Mouse (Mus musculus) Patski (cell line): Measurements from ENCODE around the gene Col8a2. TPM values are rescaled to one million over a fixed set of nuclear protein-coding genes. Genes with fewer than 3 reads are reported as not detected.

Experiments used
- ATAC-seq: fragments of 100-300 bp; one replicate; pipeline ENCODE4 v1.8.0; 2021
- CTCF ChIA-PET: fragments of 350-600 bp; sonication (Branson Sonifier 250); formaldehyde crosslinking; loops from one replicate; lab custom pipeline; 2022; ENCODE audit warnings: inconsistent platforms; lab: Charles Lee
- POLR2A ChIA-PET: fragments of 350-600 bp; sonication (Branson Sonifier 250); formaldehyde crosslinking; loops from one replicate; lab custom pipeline; 2022; ENCODE audit warnings: antibody characterized with exemption, inconsistent platforms; lab: Charles Lee
- DNase-seq: peaks from one replicate; pipeline ENCODE4 v3.0.0-alpha.2; 2011; ENCODE audit warnings: low read depth, low spot score
- H3K27me3 ChIP-seq: fragments of 371-371 bp; one replicate; pipeline ENCODE4 v1.5.1; 2021
- CTCF ChIP-seq: fragments of 100-300 bp; IDR thresholded peaks from one replicate; pipeline ENCODE4 v1.5.1; 2021
- in situ Hi-C: fragments of 300-500 bp; cut with MboI; formaldehyde crosslinking; loops from 3 replicates; pipeline ENCODE4 v1.11.1; 2018; ENCODE audit warnings: low pct_unique_long_range_greater_than_20kb, mixed read lengths
- polyA plus RNA-seq: library from polyadenylated mRNA; unstranded; gene quantifications from one replicate; pipeline ENCODE4 v1.2.3, GENCODE M21; 2021

The Col8a2 gene
- polyA plus RNA-seq, 1 experiment from 2014 or later: 0.13 TPM

- ATAC-seq (no peak), DNase-seq (no peak)
- TF ChIP-seq CTCF: no peak
- CTCF ChIA-PET: interaction anchor here (1.0 to 2.3 kb wide), 4 partner anchors 22 to 182 kb away, joined by 3 to 8 read pairs (median 6); partner anchors contain the start of gene Trappc3
- H3K27me3 ChIP-seq: no peaks in the 10 kb centered on the region
- in situ Hi-C loops: no loop called here
- POLR2A ChIA-PET: interaction anchor here (1.6 kb wide), 1 partner anchor 8 kb away, joined by 7 read pairs; the partner anchor contains the start of gene Adprhl2
These were observed 26.6 kb downstream of the Col8a2 start for GRCm38 (mm10) chr4:126313202-126313601.

GRCm38 (mm10) chr4:126314393-126314792, 27.8 kb downstream of the Col8a2 start:
- no peak for TF ChIP-seq CTCF
- ChIA-PET POLR2A (interaction anchor here (0.6 kb wide), 1 partner anchor 1191 kb away, joined by 3 read pairs; no protein-coding TSS in a partner anchor), CTCF (interaction anchor here (0.8 to 2.3 kb wide), 5 partner anchors 8 to 183 kb away, joined by 3 to 8 read pairs (median 4); partner anchors contain the start of gene Trappc3)
- in situ Hi-C loops: no loop called here
- no peaks in the 10 kb centered on the region for H3K27me3 ChIP-seq
- DNase-seq (peak; percentile 86), ATAC-seq (peak; percentile 78)

- ATAC-seq: no peak
- TF ChIP-seq CTCF: no peak
- no peaks in the 10 kb centered on the region for H3K27me3 ChIP-seq
- in situ Hi-C loops: no loop called here
- ChIA-PET POLR2A (no interaction called here), CTCF (no interaction called here)
- no peak for DNase-seq
These were observed 29.3 kb downstream of the Col8a2 start for GRCm38 (mm10) chr4:126315931-126316330.

DNA sequence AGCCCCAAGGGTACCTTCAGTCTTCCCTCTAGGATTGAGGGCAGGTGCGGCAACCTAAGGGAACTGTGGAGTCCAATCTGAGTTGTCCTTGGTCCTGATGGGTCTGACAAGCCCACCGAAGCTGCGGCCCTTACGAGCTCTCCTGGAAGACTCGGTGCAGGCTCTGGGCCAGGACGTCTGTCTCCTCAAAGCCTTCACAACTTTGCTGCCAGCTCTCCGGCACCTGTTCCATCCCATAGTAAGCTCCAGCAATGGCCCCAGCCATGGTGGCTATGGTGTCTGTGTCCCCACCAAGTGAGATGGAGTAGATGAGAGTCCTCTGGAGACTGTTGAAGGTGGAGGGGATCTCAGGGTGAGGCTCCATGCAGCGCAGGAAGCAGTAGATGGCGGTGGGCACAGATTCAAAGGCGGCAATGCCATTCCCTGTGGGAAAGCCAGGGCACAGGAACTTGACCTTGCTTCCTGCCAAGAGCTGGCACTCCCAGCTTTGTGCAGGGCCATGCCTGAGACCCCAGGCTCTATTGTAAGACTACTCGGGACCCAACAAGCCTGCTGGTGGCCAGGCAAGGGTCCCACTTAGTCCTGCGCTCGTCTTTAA, 29.9 kb downstream of the Col8a2 start:
- ChIA-PET POLR2A (no interaction called here), CTCF (no interaction called here)
- DNase-seq: no peak
- ATAC-seq: no peak
- no peak for TF ChIP-seq CTCF
- H3K27me3 ChIP-seq: no peaks in the 10 kb centered on the region
- in situ Hi-C loops: no loop called here

- no peak for ATAC-seq
- no peak for DNase-seq
- CTCF ChIA-PET: interaction anchor here (1.5 to 2.0 kb wide), 2 partner anchors 10 to 13 kb away, joined by 4 to 8 read pairs; no protein-coding TSS in a partner anchor
- H3K27me3 ChIP-seq: no peaks in the 10 kb centered on the region
- TF ChIP-seq CTCF: no peak
- in situ Hi-C loops: no loop called here
- POLR2A ChIA-PET: no interaction called here
These were observed 33.2 kb downstream of the Col8a2 start for GRCm38 (mm10) chr4:126319806-126320205.

- ChIA-PET CTCF (interaction anchor here (0.6 to 2.0 kb wide), 8 partner anchors 8 to 159 kb away, joined by 3 to 8 read pairs (median 3); partner anchors contain the start of gene Trappc3), POLR2A (interaction anchor here (0.6 to 1.9 kb wide), 2 partner anchors 9 to 196 kb away, joined by 3 to 7 read pairs; no protein-coding TSS in a partner anchor)
- peak; percentile 78 for ATAC-seq
- TF ChIP-seq CTCF: no peak
- in situ Hi-C loops: no loop called here
- DNase-seq: peak; percentile 68
- H3K27me3 ChIP-seq: no peaks in the 10 kb centered on the region
These were observed 34.7 kb downstream of the Col8a2 start, which contains the start of gene Adprhl2 for GRCm38 (mm10) chr4:126321111-126321853. Gene Adprhl2, minus strand, starts transcription at chr4:126321703.

- no peaks in the 10 kb centered on the region for H3K27me3 ChIP-seq
- ATAC-seq: peak; percentile 4
- in situ Hi-C loops: no loop called here
- no peak for TF ChIP-seq CTCF
- ChIA-PET CTCF (interaction anchor here (0.6 to 2.0 kb wide), 9 partner anchors 8 to 158 kb away, joined by 3 to 8 read pairs (median 4); partner anchors contain the start of gene Trappc3), POLR2A (interaction anchor here (1.9 kb wide), 1 partner anchor 10 kb away, joined by 7 read pairs; no protein-coding TSS in a partner anchor)
- no peak for DNase-seq
These were observed 35.4 kb downstream of the Col8a2 start for GRCm38 (mm10) chr4:126321854-126322511.

GRCm38 (mm10) chr4:126322646-126323045, 36.1 kb downstream of the Col8a2 start:
- DNase-seq: no peak
- ChIA-PET CTCF (interaction anchor here (1.5 to 1.6 kb wide), 2 partner anchors 9 to 10 kb away, joined by 4 to 5 read pairs; no protein-coding TSS in a partner anchor), POLR2A (no interaction called here)
- no peaks in the 10 kb centered on the region for H3K27me3 ChIP-seq
- in situ Hi-C loops: no loop called here
- ATAC-seq: no peak
- no peak for TF ChIP-seq CTCF

GRCm38 (mm10) chr4:126324861-126325260, 38.3 kb downstream of the Col8a2 start:
- no peak for DNase-seq
- TF ChIP-seq CTCF: no peak
- no peaks in the 10 kb centered on the region for H3K27me3 ChIP-seq
- CTCF ChIA-PET: no interaction called here
- no peak for ATAC-seq
- POLR2A ChIA-PET: no interaction called here
- in situ Hi-C loops: no loop called here

GRCm38 (mm10) chr4:126325281-126325861, 38.8 kb downstream of the Col8a2 start, which contains the start of gene Tekt2:
Gene Tekt2, minus strand, starts transcription at chr4:126325688.
- CTCF ChIA-PET: no interaction called here
- TF ChIP-seq CTCF: no peak
- H3K27me3 ChIP-seq: no peaks in the 10 kb centered on the region
- POLR2A ChIA-PET: no interaction called here
- in situ Hi-C loops: no loop called here
- ATAC-seq (no peak), DNase-seq (no peak)
